Mouse (Mus musculus) erythroid progenitor cell, adult 5-6 weeks (primary cell): ENCODE data around the gene Slc25a13. TPM values are rescaled to one million over a fixed set of nuclear protein-coding genes. Genes with fewer than 3 reads are reported as not detected.

Source experiments
- ATAC-seq: replicated peaks from 2 replicates; pipeline ENCODE4 v1.8.0; 2016; ENCODE audit warnings: moderate number of reproducible peaks, mild to moderate bottlenecking, moderate TSS enrichment, inconsistent platforms; ENCODE audit not compliant: poor library complexity, low FRiP score, severe bottlenecking
- total RNA-seq, 2 experiments: library from RNA; stranded (forward) in 1 of 2; stranded (reverse) in 1 of 2; fragments of 150-400 nt in 1 of 2; fragments of 186-747, 209-891 nt in 1 of 2; gene quantifications; 2 replicates each; pipeline versions ENCODE4 v1.2.3 to v1.2.4; 2015 to 2017; ENCODE audit warnings: low replicate concordance in 2 of 2

The Slc25a13 gene
- total RNA-seq, 2 experiments from 2014 or later = 0.38 to 4.2 TPM

GRCm38 (mm10) chr6:6132047-6132446 lies 84.9 kb downstream of the Slc25a13 start:
- ATAC-seq = no peak

- ATAC-seq = no peak
These were observed 91.4 kb downstream of the Slc25a13 start for GRCm38 (mm10) chr6:6125620-6126019.

GRCm38 (mm10) chr6:6121904-6122303 lies 95.1 kb downstream of the Slc25a13 start:
- ATAC-seq = no peak

- no peak for ATAC-seq
These were observed 96.1 kb downstream of the Slc25a13 start for GRCm38 (mm10) chr6:6120841-6121240.

- no peak for ATAC-seq
These were observed 101.2 kb downstream of the Slc25a13 start for GRCm38 (mm10) chr6:6115771-6116170.

- ATAC-seq = no peak
These were observed 103.2 kb downstream of the Slc25a13 start for GRCm38 (mm10) chr6:6113776-6114175.

- ATAC-seq = no peak
These were observed 104.0 kb downstream of the Slc25a13 start for GRCm38 (mm10) chr6:6112767-6113528.

GRCm38 (mm10) chr6:6107419-6107966 lies 109.5 kb downstream of the Slc25a13 start:
- no peak for ATAC-seq

GRCm38 (mm10) chr6:6105586-6105985 lies 111.4 kb downstream of the Slc25a13 start:
- no peak for ATAC-seq

GRCm38 (mm10) chr6:6103469-6103868 lies 113.5 kb downstream of the Slc25a13 start:
- no peak for ATAC-seq

GRCm38 (mm10) chr6:6101605-6102004 lies 115.4 kb downstream of the Slc25a13 start:
- ATAC-seq = no peak

- no peak for ATAC-seq
These were observed 116.0 kb downstream of the Slc25a13 start for GRCm38 (mm10) chr6:6100892-6101480.

- no peak for ATAC-seq
These were observed 123.0 kb downstream of the Slc25a13 start for GRCm38 (mm10) chr6:6093978-6094377.

- no peak for ATAC-seq
These were observed 123.5 kb downstream of the Slc25a13 start for GRCm38 (mm10) chr6:6093522-6093921.

GRCm38 (mm10) chr6:6092497-6092896 lies 124.5 kb downstream of the Slc25a13 start:
- ATAC-seq = no peak

- no peak for ATAC-seq
These were observed 126.0 kb downstream of the Slc25a13 start for GRCm38 (mm10) chr6:6091016-6091415.

GRCm38 (mm10) chr6:6088151-6088550 lies 128.8 kb downstream of the Slc25a13 start:
- no peak for ATAC-seq

GRCm38 (mm10) chr6:6080484-6080883 lies 136.5 kb downstream of the Slc25a13 start:
- ATAC-seq = no peak

GRCm38 (mm10) chr6:6077234-6077633 lies 139.7 kb downstream of the Slc25a13 start:
- no peak for ATAC-seq

GRCm38 (mm10) chr6:6075940-6076447 lies 141.0 kb downstream of the Slc25a13 start:
- no peak for ATAC-seq

- ATAC-seq = no peak
These were observed 145.9 kb downstream of the Slc25a13 start for GRCm38 (mm10) chr6:6071038-6071437.
